Mouse (Mus musculus): Measurements from ENCODE around the gene Hnrnph3. TPM values are rescaled to one million over a fixed set of nuclear protein-coding genes. Genes with fewer than 3 reads are reported as not detected.

Hnrnph3 gene
- polyA plus RNA-seq, 1 experiment from 2014 or later: 95.6 TPM

DNA sequence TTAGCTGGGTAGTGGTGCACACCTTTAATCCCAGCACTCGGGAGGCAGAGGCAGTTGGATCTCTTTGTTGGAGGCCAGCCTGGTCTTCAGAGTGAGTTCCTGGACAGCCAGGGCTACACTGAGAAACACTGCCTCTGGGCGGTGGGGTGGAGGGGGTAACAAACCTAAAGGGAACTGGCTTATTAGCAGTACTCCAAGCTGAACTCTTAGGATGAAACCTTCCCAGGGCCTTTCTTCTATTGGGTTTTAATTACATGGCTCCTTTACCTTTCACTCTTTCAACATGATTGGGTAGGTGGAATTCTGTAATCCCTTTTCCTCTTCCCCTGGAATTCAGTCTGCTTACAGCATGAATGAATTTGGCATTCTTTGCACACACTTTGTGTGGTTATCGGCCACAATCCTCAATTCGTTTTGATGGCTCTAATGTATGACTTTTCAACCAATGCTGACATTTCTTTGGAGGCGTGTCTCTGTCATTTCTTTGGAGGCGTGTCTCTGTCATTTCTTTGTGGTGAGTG, 1.5 kb upstream of the Hnrnph3 start:
- Histone ChIP-seq H3K27ac (ENCODE audit: low read depth, low read length) (peak overlapping the region; percentile 100), H3K4me3 (ENCODE audit: low read depth, low read length) (peak overlapping the region; percentile 95), H3K9me3 (ENCODE audit: control insufficient read depth, low read length) (no peaks in the 10 kb centered on the region), H3K9ac (replicated peaks; ENCODE audit: low read depth, low read length) (peak overlapping the region; percentile 83; the same call in 1 of the 2 replicates), H3K4me2 (ENCODE audit: low read depth, low read length) (peak overlapping the region; percentile 74), H3K36me3 (ENCODE audit: control insufficient read depth, insufficient read depth, low read length) (no peaks in the 10 kb centered on the region), H3K4me1 (ENCODE audit: control insufficient read depth, insufficient read depth, low read length) (peaks cover 33% of the 10 kb centered on the region), H3K27me3 (ENCODE audit: control insufficient read depth, insufficient read depth, low read length) (no peaks in the 10 kb centered on the region)
- ATAC-seq (ENCODE audit: low read depth): no peak
- WGBS: 14% methylated on average over 6 of the region's 6 CpGs

DNA sequence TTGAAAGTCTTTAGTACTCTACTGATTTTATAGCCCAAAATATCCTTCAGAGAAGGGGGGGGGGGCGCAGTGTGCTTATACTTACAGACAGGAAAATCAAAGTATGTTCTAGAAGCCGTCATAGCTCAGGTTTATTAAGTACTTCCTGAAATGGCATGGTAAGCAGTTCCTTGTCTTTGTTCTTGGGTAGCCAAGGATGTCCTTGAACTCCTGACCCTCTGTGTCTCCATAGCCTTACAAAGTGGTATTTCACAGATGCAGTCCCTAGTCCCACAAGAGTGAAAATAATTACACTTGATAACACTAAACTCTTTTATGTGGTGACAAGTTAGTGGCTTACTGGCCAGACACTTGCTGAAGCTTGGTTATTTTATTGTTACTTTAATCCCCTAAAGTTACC, 999 bp upstream of the Hnrnph3 start:
- WGBS: 21% methylated on average over 2 of the region's 2 CpGs

GRCm38 (mm10) chr10:63024580-63024910, 528 bp upstream of the Hnrnph3 start:
- peak overlapping the region; percentile 83 for H3K9ac ChIP-seq (replicated peaks; ENCODE audit: low read depth, low read length)
- WGBS: under 1% methylated on average over 8 of the region's 8 CpGs
- peak overlapping the region; percentile 74 for H3K4me2 ChIP-seq (ENCODE audit: low read depth, low read length)
- ATAC-seq (ENCODE audit: low read depth): peak; percentile 25
- peak overlapping the region; percentile 100 for H3K27ac ChIP-seq (ENCODE audit: low read depth, low read length)
- peaks cover 37% of the 10 kb centered on the region for H3K4me1 ChIP-seq (ENCODE audit: control insufficient read depth, insufficient read depth, low read length)
- no peaks in the 10 kb centered on the region for H3K36me3 ChIP-seq (ENCODE audit: control insufficient read depth, insufficient read depth, low read length)
- H3K4me3 ChIP-seq (ENCODE audit: low read depth, low read length): peak overlapping the region; percentile 95
- no peaks in the 10 kb centered on the region for H3K27me3 ChIP-seq (ENCODE audit: control insufficient read depth, insufficient read depth, low read length)
- no peaks in the 10 kb centered on the region for H3K9me3 ChIP-seq (ENCODE audit: control insufficient read depth, low read length)

More for the DNA sequence above, 999 bp upstream of the Hnrnph3 start:
- ATAC-seq (ENCODE audit: low read depth): no peak
- H3K27me3 ChIP-seq (ENCODE audit: control insufficient read depth, insufficient read depth, low read length): no peaks in the 10 kb centered on the region
- H3K4me2 ChIP-seq (ENCODE audit: low read depth, low read length): peak overlapping the region; percentile 74
- peak overlapping the region; percentile 83 for H3K9ac ChIP-seq (replicated peaks; ENCODE audit: low read depth, low read length)
- H3K4me1 ChIP-seq (ENCODE audit: control insufficient read depth, insufficient read depth, low read length): peaks cover 37% of the 10 kb centered on the region
- H3K36me3 ChIP-seq (ENCODE audit: control insufficient read depth, insufficient read depth, low read length): no peaks in the 10 kb centered on the region
- H3K4me3 ChIP-seq (ENCODE audit: low read depth, low read length): peak overlapping the region; percentile 95
- H3K27ac ChIP-seq (ENCODE audit: low read depth, low read length): peak overlapping the region; percentile 100
- H3K9me3 ChIP-seq (ENCODE audit: control insufficient read depth, low read length): no peaks in the 10 kb centered on the region

- ATAC-seq (ENCODE audit: low read depth): peak; percentile 39
- Histone ChIP-seq H3K27me3 (ENCODE audit: control insufficient read depth, insufficient read depth, low read length) (no peaks in the 10 kb centered on the region), H3K4me1 (ENCODE audit: control insufficient read depth, insufficient read depth, low read length) (peaks cover 46% of the 10 kb centered on the region), H3K27ac (ENCODE audit: low read depth, low read length) (peak overlapping the region; percentile 100), H3K9me3 (ENCODE audit: control insufficient read depth, low read length) (no peaks in the 10 kb centered on the region), H3K4me3 (ENCODE audit: low read depth, low read length) (peak overlapping the region; percentile 95), H3K9ac (replicated peaks; ENCODE audit: low read depth, low read length) (peak overlapping the region; percentile 100), H3K4me2 (ENCODE audit: low read depth, low read length) (peak overlapping the region; percentile 74), H3K36me3 (ENCODE audit: control insufficient read depth, insufficient read depth, low read length) (no peaks in the 10 kb centered on the region)
- under 1% methylated on average over 63 of the region's 68 CpGs for WGBS
Observed at GRCm38 (mm10) chr10:63023121-63023748, 782 bp downstream of the Hnrnph3 start.

DNA sequence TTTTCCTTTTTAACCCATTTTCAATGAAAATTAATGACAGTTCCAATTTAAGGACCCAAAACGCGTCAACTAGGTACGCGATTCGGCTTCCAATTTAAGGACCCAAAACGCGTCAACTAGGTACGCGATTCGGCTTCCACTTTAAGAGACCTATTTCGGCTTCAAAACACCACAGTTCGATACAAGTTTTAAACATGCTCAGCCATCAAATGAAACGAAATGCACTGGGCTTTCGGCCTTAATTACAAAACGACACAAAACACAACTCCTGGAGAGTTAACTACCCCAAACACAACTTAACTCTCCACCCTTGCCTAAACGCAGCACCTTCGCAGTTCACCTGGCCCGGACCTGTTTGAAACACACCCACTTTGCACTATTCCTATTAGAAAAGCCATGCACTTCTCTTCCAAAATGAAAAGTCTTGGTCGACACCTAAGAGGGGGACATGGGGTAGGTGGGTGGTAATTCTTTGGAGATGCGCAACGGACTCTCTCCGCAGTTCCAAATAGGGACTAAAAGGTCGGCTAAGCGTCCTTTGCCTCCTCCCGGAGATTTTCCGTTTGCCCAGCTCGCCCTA, 1.4 kb downstream of the Hnrnph3 start:
- Histone ChIP-seq H3K27ac (ENCODE audit: low read depth, low read length) (peak overlapping the region; percentile 100), H3K4me3 (ENCODE audit: low read depth, low read length) (peak overlapping the region; percentile 95), H3K36me3 (ENCODE audit: control insufficient read depth, insufficient read depth, low read length) (no peaks in the 10 kb centered on the region), H3K4me2 (ENCODE audit: low read depth, low read length) (peak overlapping the region; percentile 74), H3K27me3 (ENCODE audit: control insufficient read depth, insufficient read depth, low read length) (no peaks in the 10 kb centered on the region), H3K9ac (replicated peaks; ENCODE audit: low read depth, low read length) (peak overlapping the region; percentile 100), H3K4me1 (ENCODE audit: control insufficient read depth, insufficient read depth, low read length) (peaks cover 46% of the 10 kb centered on the region), H3K9me3 (ENCODE audit: control insufficient read depth, low read length) (no peaks in the 10 kb centered on the region)
- no peak for ATAC-seq (ENCODE audit: low read depth)
- under 1% methylated on average over 27 of the region's 27 CpGs for WGBS

- H3K27me3 ChIP-seq (ENCODE audit: control insufficient read depth, insufficient read depth, low read length): no peaks in the 10 kb centered on the region
- H3K27ac ChIP-seq (ENCODE audit: low read depth, low read length): no peak overlapping the region
- peaks cover 39% of the 10 kb centered on the region for H3K4me1 ChIP-seq (ENCODE audit: control insufficient read depth, insufficient read depth, low read length)
- peak overlapping the region; percentile 95 for H3K4me3 ChIP-seq (ENCODE audit: low read depth, low read length)
- peak overlapping the region; percentile 74 for H3K4me2 ChIP-seq (ENCODE audit: low read depth, low read length)
- ATAC-seq (ENCODE audit: low read depth): no peak
- H3K9ac ChIP-seq (replicated peaks; ENCODE audit: low read depth, low read length): peak overlapping the region; percentile 100; the same call in 1 of the 2 replicates
- peaks cover 1% of the 10 kb centered on the region; the same call in 1 of the 2 replicates for H3K36me3 ChIP-seq (ENCODE audit: control insufficient read depth, insufficient read depth, low read length)
- H3K9me3 ChIP-seq (ENCODE audit: control insufficient read depth, low read length): no peaks in the 10 kb centered on the region
- 49% methylated on average over 4 of the region's 4 CpGs for WGBS
Observed at GRCm38 (mm10) chr10:63021702-63022101, 2.3 kb downstream of the Hnrnph3 start.

DNA sequence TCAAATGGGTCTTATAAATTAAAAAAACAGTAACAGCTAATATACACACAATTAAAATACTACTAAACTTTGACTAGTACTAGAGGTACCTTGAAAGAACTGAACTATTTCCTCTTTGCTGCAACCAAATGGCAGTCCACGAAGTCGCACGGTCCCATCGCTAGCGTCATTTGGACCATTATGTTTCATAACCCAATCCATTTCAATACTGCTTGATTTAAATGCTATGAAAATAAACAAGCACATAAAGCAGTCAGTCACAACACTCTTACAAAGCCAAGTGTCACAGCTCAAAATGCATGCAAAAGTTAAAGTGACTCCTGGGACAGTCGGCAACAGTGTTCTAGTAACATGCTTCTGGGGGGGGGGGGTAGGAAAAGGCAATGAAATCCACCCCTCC, 4.7 kb downstream of the Hnrnph3 start:
- ATAC-seq (ENCODE audit: low read depth): no peak
- Histone ChIP-seq H3K4me3 (ENCODE audit: low read depth, low read length) (no peak overlapping the region), H3K36me3 (ENCODE audit: control insufficient read depth, insufficient read depth, low read length) (peaks cover 19% of the 10 kb centered on the region), H3K27ac (ENCODE audit: low read depth, low read length) (no peak overlapping the region), H3K27me3 (ENCODE audit: control insufficient read depth, insufficient read depth, low read length) (no peaks in the 10 kb centered on the region), H3K9me3 (ENCODE audit: control insufficient read depth, low read length) (no peaks in the 10 kb centered on the region), H3K4me2 (ENCODE audit: low read depth, low read length) (peak overlapping the region; percentile 26; the same call in 1 of the 2 replicates), H3K9ac (replicated peaks; ENCODE audit: low read depth, low read length) (no peak overlapping the region), H3K4me1 (ENCODE audit: control insufficient read depth, insufficient read depth, low read length) (peaks cover 28% of the 10 kb centered on the region)
- WGBS: 62% methylated on average over 6 of the region's 6 CpGs

GRCm38 (mm10) chr10:63014168-63014567, 9.8 kb downstream of the Hnrnph3 start:
- 89% methylated on average over 9 of the region's 9 CpGs for WGBS
- no peak overlapping the region for H3K4me2 ChIP-seq (ENCODE audit: low read depth, low read length)
- H3K4me3 ChIP-seq (ENCODE audit: low read depth, low read length): no peak overlapping the region
- H3K9ac ChIP-seq (replicated peaks; ENCODE audit: low read depth, low read length): no peak overlapping the region
- H3K9me3 ChIP-seq (ENCODE audit: control insufficient read depth, low read length): no peaks in the 10 kb centered on the region
- H3K27me3 ChIP-seq (ENCODE audit: control insufficient read depth, insufficient read depth, low read length): no peaks in the 10 kb centered on the region
- peaks cover 64% of the 10 kb centered on the region for H3K36me3 ChIP-seq (ENCODE audit: control insufficient read depth, insufficient read depth, low read length)
- H3K4me1 ChIP-seq (ENCODE audit: control insufficient read depth, insufficient read depth, low read length): peaks cover 6% of the 10 kb centered on the region; the same call in 1 of the 2 replicates
- no peak for ATAC-seq (ENCODE audit: low read depth)
- H3K27ac ChIP-seq (ENCODE audit: low read depth, low read length): no peak overlapping the region

- peaks cover under 1% of the 10 kb centered on the region; the same call in 1 of the 2 replicates for H3K4me1 ChIP-seq (ENCODE audit: control insufficient read depth, insufficient read depth, low read length)
- no peak for ATAC-seq (ENCODE audit: low read depth)
- no peak overlapping the region for H3K27ac ChIP-seq (ENCODE audit: low read depth, low read length)
- H3K4me3 ChIP-seq (ENCODE audit: low read depth, low read length): no peak overlapping the region
- no peak overlapping the region for H3K9ac ChIP-seq (replicated peaks; ENCODE audit: low read depth, low read length)
- no peak overlapping the region for H3K4me2 ChIP-seq (ENCODE audit: low read depth, low read length)
- peaks cover 68% of the 10 kb centered on the region for H3K36me3 ChIP-seq (ENCODE audit: control insufficient read depth, insufficient read depth, low read length)
- WGBS: 80% methylated on average over 3 of the region's 3 CpGs
- no peaks in the 10 kb centered on the region for H3K27me3 ChIP-seq (ENCODE audit: control insufficient read depth, insufficient read depth, low read length)
- no peaks in the 10 kb centered on the region for H3K9me3 ChIP-seq (ENCODE audit: control insufficient read depth, low read length)
Observed at GRCm38 (mm10) chr10:63013476-63013875, 10.5 kb downstream of the Hnrnph3 start.

Data from neural tube, embryonic 14.5 days (tissue).